Mouse (Mus musculus) heart, adult 2 months (tissue): ENCODE data around the gene Polr2i. TPM values are rescaled to one million over a fixed set of nuclear protein-coding genes. Genes with fewer than 3 reads are reported as not detected.
"Not testable (repeated sequence)": the region's sequence is repeated elsewhere in the genome, so short reads cannot be mapped to it uniquely, and the experiment has no call there.

Experiments
- DNase-seq, 2 experiments: peaks; one replicate each; pipeline ENCODE4 v3.0.0; 2021
- H3K27ac ChIP-seq: fragments of 200-600 bp; 2 replicates; pipeline ENCODE4 v1.8.1; 2022
- H3K27me3 ChIP-seq: fragments of 200-500 bp; 2 replicates; pipeline ENCODE4 v1.6.1; 2012; ENCODE audit warnings: mild to moderate bottlenecking, low read length, inconsistent platforms, mixed read lengths; ENCODE audit not compliant: control insufficient read depth, insufficient read depth
- H3K36me3 ChIP-seq: fragments of 200-500 bp; 2 replicates; pipeline ENCODE4 v1.6.1; 2012; ENCODE audit warnings: low read length, inconsistent platforms; ENCODE audit not compliant: control insufficient read depth, insufficient read depth
- H3K4me1 ChIP-seq: fragments of 200-500 bp; 2 replicates; pipeline ENCODE4 v1.6.1; 2011; ENCODE audit warnings: low read length; ENCODE audit not compliant: control insufficient read depth, insufficient read depth
- H3K4me3 ChIP-seq: fragments of 200-600 bp; 2 replicates; pipeline ENCODE4 v1.8.1; 2022
- H3K79me2 ChIP-seq: fragments of 200-500 bp; replicated peaks from 2 replicates; pipeline ENCODE4 v1.6.1; 2012; ENCODE audit warnings: mild to moderate bottlenecking, inconsistent platforms, low read length, moderate library complexity, mixed read lengths; ENCODE audit not compliant: control insufficient read depth, insufficient read depth
- H3K9ac ChIP-seq: fragments of 200-500 bp; 2 replicates; pipeline ENCODE4 v1.6.1; 2012; ENCODE audit warnings: low read depth, mild to moderate bottlenecking, control low read depth, inconsistent platforms, low read length, mixed read lengths
- CTCF ChIP-seq: fragments of 200-600 bp; IDR thresholded peaks from 2 replicates; pipeline ENCODE4 v1.8.1; 2022; ENCODE audit warnings: antibody characterized with exemption, mild to moderate bottlenecking, moderate library complexity
- EP300 ChIP-seq: fragments of 200-500 bp; IDR thresholded peaks from 2 replicates; pipeline ENCODE4 v1.6.1; 2011; ENCODE audit warnings: low read depth, low read length, control low read depth; ENCODE audit not compliant: insufficient read depth
- POLR2A ChIP-seq: fragments of 200-500 bp; IDR thresholded peaks from 2 replicates; pipeline ENCODE4 v1.6.1; 2011; ENCODE audit warnings: mild to moderate bottlenecking, low read depth, low read length, control low read depth; ENCODE audit not compliant: insufficient read depth
- WGBS: fragments of 180-500 bp; shearing (Covaris S2); methylation state at CpG from one replicate; pipeline ENCODE4 v1.1.7; 2018; 5-methylcytosine and 5-hydroxymethylcytosine counted together
- intact Hi-C: fragments of 180-260 bp; cut with DNase I; formaldehyde crosslinking; loops from one replicate; pipeline ENCODE4 v1.15.1; 2025
- long read RNA-seq: library from polyadenylated mRNA; stranded (forward); transcript quantifications from one replicate; pipeline ENCODE4 v2.0.0, GENCODE M21; 2021
- polyA plus RNA-seq: library from polyadenylated mRNA; depleted of rRNA; stranded (reverse); fragments of >200 nt; gene quantifications from 2 replicates; pipeline ENCODE4 v1.2.3, GENCODE M21; 2012; rRNA removed
- total RNA-seq, 2 experiments: library from RNA; stranded (reverse); gene quantifications; 2 replicates each; pipeline ENCODE4 v1.2.3; 2021

The Polr2i gene
- 10 to 100 TPM; 52.6 to 58.6 TPM for total RNA-seq
- 95.1 and 106 TPM in 2 replicates for polyA plus RNA-seq
- long read RNA-seq, transcript Polr2i-201 (6 exons, 819 nt), result major isoform, 16 of 27 reads
- long read RNA-seq, transcript Polr2i-202 (5 exons, 508 nt), result minor isoform, 5 of 27 reads
- long read RNA-seq, partial matches to known transcripts, result 0 of 27 reads
- long read RNA-seq, other reads (novel, unspliced or antisense), result 4 of 27 reads

- H3K27me3 ChIP-seq, result no peaks in the 10 kb centered on the region
- no peaks in the 10 kb centered on the region for H3K4me1 ChIP-seq
- intact Hi-C loops, result loop anchor here (1.0 kb wide), 1 partner anchor 48 kb away; the partner anchor contains the start of genes Thap8 and Wdr62
- peak; percentile 97 to 99 for DNase-seq
- no peaks in the 10 kb centered on the region for H3K79me2 ChIP-seq
- H3K4me3 ChIP-seq, result peak within 1 kb of the TSS; percentile 82
- H3K27ac ChIP-seq, result peak within 1 kb of the TSS; percentile 90
- H3K36me3 ChIP-seq, result no peaks in the 10 kb centered on the region
- peak within 1 kb of the TSS; percentile 71 for H3K9ac ChIP-seq
- no peak for TF ChIP-seq CTCF
- TF ChIP-seq EP300, result 0 out of 2 replicates have a peak, but pooled peaks have one; percentile 29
- peak; percentile 88 for TF ChIP-seq POLR2A
- under 1% methylated on average over 67 of the region's 67 CpGs for WGBS
These were observed at the start of gene Polr2i, which contains the start of gene Tbcb for GRCm38 (mm10) chr7:30231669-30232454. TSS of gene Polr2i (plus strand) at chr7:30231948. TSS of gene Tbcb (minus strand) at chr7:30232272.

- not testable (repeated sequence) for H3K9ac ChIP-seq, H3K27ac ChIP-seq, H3K27me3 ChIP-seq, H3K4me3 ChIP-seq, H3K36me3 ChIP-seq, H3K79me2 ChIP-seq, H3K4me1 ChIP-seq, DNase-seq
- intact Hi-C loops, result loop anchor here (5.0 kb wide), 1 partner anchor 34 kb away; no protein-coding TSS in a partner anchor
- WGBS, result 63% methylated on average over 6 of the region's 7 CpGs
These were observed 48.6 kb upstream of the Polr2i start for GRCm38 (mm10) chr7:30183189-30183588.

GRCm38 (mm10) chr7:30183879-30184289, 47.9 kb upstream of the Polr2i start, which contains the start of gene Cox7a1:
TSS of gene Cox7a1 (plus strand) at chr7:30184144.
- H3K27ac ChIP-seq, result peak within 1 kb of the TSS; percentile 94
- peak within 1 kb of the TSS; percentile 52 for H3K4me3 ChIP-seq
- H3K79me2 ChIP-seq, result no peaks in the 10 kb centered on the region
- WGBS, result 0% methylated on average over 11 of the region's 11 CpGs
- H3K36me3 ChIP-seq, result no peaks in the 10 kb centered on the region
- peaks cover 2% of the 10 kb centered on the region; the same call in 1 of the 2 replicates for H3K4me1 ChIP-seq
- peak; percentile 90 to 93 for DNase-seq
- intact Hi-C loops, result loop anchor here (5.0 kb wide), 1 partner anchor 33 kb away; no protein-coding TSS in a partner anchor
- no peak for TF ChIP-seq CTCF
- TF ChIP-seq EP300, result peak; percentile 69
- peak; percentile 96 for TF ChIP-seq POLR2A
- H3K9ac ChIP-seq, result peak within 1 kb of the TSS; percentile 86
- H3K27me3 ChIP-seq, result no peaks in the 10 kb centered on the region

DNA sequence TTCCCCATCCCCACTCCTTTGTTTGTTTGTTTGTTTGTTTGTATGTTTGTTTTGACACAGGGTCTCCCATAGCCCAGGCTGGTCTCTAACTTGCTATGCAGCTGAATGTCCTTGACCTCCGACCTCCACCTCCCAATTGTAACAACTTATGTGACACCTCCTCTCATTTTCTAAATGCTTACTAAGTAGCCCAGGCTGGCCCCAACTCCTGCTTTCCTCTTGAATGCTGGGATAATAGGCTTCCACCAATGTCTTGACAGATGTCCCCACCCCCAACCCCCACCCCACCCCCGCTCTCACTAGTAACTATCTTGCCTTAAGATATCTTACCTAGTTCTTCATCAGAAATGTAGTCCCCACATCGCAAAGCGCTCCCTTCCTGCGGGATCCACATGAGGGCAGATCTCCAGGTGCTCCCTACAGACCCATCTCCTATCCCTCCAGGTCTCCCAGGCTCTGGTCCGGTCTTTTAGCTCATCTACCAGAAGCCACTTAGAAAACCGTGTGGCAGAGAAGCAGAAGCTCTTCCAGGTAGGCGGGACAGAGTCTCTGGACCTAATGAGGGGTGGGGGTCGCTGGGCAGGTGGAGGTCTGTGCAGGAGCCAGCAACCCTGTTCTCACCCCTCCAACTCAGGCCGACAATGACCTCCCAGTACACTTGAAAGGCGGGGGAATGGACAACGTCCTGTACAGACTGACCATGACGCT, 47.0 kb upstream of the Polr2i start:
- Histone ChIP-seq H3K36me3 (no peaks in the 10 kb centered on the region), H3K4me1 (peaks cover 2% of the 10 kb centered on the region; the same call in 1 of the 2 replicates), H3K9ac (peak overlapping the region; percentile 86), H3K4me3 (peak overlapping the region; percentile 52), H3K27ac (peak overlapping the region; percentile 94), H3K27me3 (no peaks in the 10 kb centered on the region), H3K79me2 (no peaks in the 10 kb centered on the region)
- no peak for TF ChIP-seq CTCF
- no peak for TF ChIP-seq POLR2A
- no peak for TF ChIP-seq EP300
- WGBS, result 61% methylated on average over 13 of the region's 13 CpGs
- no peak for DNase-seq
- intact Hi-C loops, result loop anchor here (1.0 to 5.0 kb wide), 2 partner anchors 9 to 33 kb away; no protein-coding TSS in a partner anchor

DNA sequence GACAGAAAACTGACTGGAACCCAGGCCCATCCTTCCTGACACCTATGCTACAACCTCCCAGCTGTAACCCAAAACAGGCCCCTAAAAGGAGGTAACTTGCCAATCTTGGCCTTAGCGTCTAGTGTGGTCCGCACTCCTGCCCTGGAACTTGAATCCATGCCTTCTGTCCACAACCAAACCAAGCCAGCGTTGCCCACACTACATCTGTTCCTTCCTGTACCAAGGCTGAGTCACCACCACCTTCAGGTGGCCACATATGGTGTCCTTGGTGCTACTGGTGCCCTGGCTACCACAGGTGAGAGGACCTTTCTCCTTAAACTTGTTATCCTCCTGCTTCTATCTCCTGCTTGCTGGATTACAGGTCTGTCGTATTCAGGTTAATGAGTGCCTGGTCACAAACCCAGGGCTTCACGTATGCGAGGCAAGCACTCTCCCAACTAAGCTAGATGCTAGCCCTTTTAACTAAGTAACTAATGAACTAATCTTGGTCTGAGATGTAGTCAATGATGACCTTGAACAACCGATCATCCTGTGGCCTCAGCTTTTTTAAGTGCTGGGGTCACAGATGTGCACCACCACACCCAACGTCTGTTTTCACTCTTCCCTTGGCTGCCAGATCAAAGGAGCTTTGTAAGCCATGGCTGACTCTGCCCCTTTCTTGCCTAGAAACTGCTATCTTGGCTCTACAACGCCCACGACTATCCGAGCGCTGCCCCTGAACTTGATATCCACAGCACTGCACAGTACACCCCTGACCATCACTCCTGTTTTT, 43.2 kb upstream of the Polr2i start:
- WGBS, result 63% methylated on average over 12 of the region's 12 CpGs
- Histone ChIP-seq H3K27me3 (no peaks in the 10 kb centered on the region), H3K79me2 (no peaks in the 10 kb centered on the region), H3K27ac (no peak overlapping the region), H3K4me1 (peaks cover 3% of the 10 kb centered on the region), H3K4me3 (no peak overlapping the region), H3K9ac (no peak overlapping the region), H3K36me3 (peaks cover 4% of the 10 kb centered on the region)
- TF ChIP-seq POLR2A (no peak; the same call in 1 of the 2 replicates), EP300 (0 out of 2 replicates have a peak, but pooled peaks have one; percentile 38), CTCF (no peak)
- intact Hi-C loops, result no loop called here
- DNase-seq, result no peak
